Mouse (Mus musculus) thymus, postnatal 4 days (tissue): ENCODE data around the gene Slc7a15.

Source experiments
- DNase-seq: peaks from one replicate; pipeline ENCODE4 v3.0.0; 2021

Slc7a15 gene

GRCm38 (mm10) chr12:8556189-8556588 lies 42.7 kb downstream of the Slc7a15 start:
- no peak for DNase-seq

GRCm38 (mm10) chr12:8555419-8555818 lies 43.4 kb downstream of the Slc7a15 start:
- no peak for DNase-seq

GRCm38 (mm10) chr12:8547357-8547756 lies 51.5 kb downstream of the Slc7a15 start:
- DNase-seq: peak; percentile 69

- no peak for DNase-seq
Observed at GRCm38 (mm10) chr12:8546801-8547200, 52.1 kb downstream of the Slc7a15 start.

- no peak for DNase-seq
Observed at GRCm38 (mm10) chr12:8545066-8545610, 53.7 kb downstream of the Slc7a15 start.

GRCm38 (mm10) chr12:8542371-8542770 lies 56.5 kb downstream of the Slc7a15 start:
- DNase-seq: no peak

- no peak for DNase-seq
Observed at GRCm38 (mm10) chr12:8539471-8539870, 59.4 kb downstream of the Slc7a15 start.

- no peak for DNase-seq
Observed at GRCm38 (mm10) chr12:8537291-8537690, 61.6 kb downstream of the Slc7a15 start.

- no peak for DNase-seq
Observed at GRCm38 (mm10) chr12:8536221-8536965, 62.5 kb downstream of the Slc7a15 start.

GRCm38 (mm10) chr12:8535596-8535995 lies 63.3 kb downstream of the Slc7a15 start:
- no peak for DNase-seq

GRCm38 (mm10) chr12:8534915-8535314 lies 64.0 kb downstream of the Slc7a15 start:
- DNase-seq: no peak

GRCm38 (mm10) chr12:8527770-8528169 lies 71.1 kb downstream of the Slc7a15 start:
- no peak for DNase-seq

GRCm38 (mm10) chr12:8527175-8527574 lies 71.7 kb downstream of the Slc7a15 start:
- no peak for DNase-seq

- no peak for DNase-seq
Observed at GRCm38 (mm10) chr12:8524062-8524461, 74.8 kb downstream of the Slc7a15 start.

- DNase-seq: no peak
Observed at GRCm38 (mm10) chr12:8522711-8523110, 76.2 kb downstream of the Slc7a15 start.

GRCm38 (mm10) chr12:8521375-8522047 lies 77.4 kb downstream of the Slc7a15 start:
- DNase-seq: peak; percentile 60

- DNase-seq: no peak
Observed at GRCm38 (mm10) chr12:8519431-8520160, 79.3 kb downstream of the Slc7a15 start.

- DNase-seq: no peak
Observed at GRCm38 (mm10) chr12:8511037-8511882, 87.6 kb downstream of the Slc7a15 start.

GRCm38 (mm10) chr12:8510317-8510988 lies 88.4 kb downstream of the Slc7a15 start:
- DNase-seq: no peak

- DNase-seq: no peak
Observed at GRCm38 (mm10) chr12:8509693-8510092, 89.2 kb downstream of the Slc7a15 start.

- no peak for DNase-seq
Observed at GRCm38 (mm10) chr12:8506954-8507707, 91.7 kb downstream of the Slc7a15 start.
